ENCODE assay signal across 16 mouse cellular contexts in the genomic region with DNA sequence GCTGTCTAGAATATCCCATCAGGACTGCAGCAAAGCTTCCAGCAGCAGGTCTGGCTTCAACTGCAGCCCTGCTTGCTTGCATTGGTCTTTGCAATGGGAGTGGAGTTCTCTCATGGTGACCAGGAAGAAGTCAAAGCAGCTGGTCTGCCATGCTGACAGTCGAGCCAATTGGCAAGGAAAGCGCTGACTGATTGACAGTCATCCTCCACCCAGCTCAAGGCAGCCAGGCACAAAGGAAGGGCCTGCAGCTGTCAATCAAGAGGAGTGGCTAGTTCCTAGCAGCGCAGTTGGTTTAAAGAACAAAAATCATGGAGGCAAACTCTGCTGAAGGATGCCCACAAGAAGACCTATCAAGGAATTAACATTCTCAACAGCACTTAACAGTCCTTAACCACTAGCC. TPM values are rescaled to one million over a fixed set of nuclear protein-coding genes. Genes with fewer than 3 reads are reported as not detected.
A peak's percentile ranks its signal among the peaks of the same experiment; 100 is the strongest.
DNase-seq lines count a peak whose midpoint lies in the region; ATAC-seq lines count a peak whose summit lies in the region.
"Had no signal": no experiment of that assay in that cellular context is flagged by ENCODE, and none has a peak within 500 bp of the region (broad histone marks: within the 10 kb centered on the region; RNA-seq: fewer than 3 reads in every experiment).

No protein-coding gene starts in this region.

- peaks cover 17% of the 10 kb centered on the region for H3K4me1 ChIP-seq in hindbrain, embryonic 12.5 days
- peaks cover 13% of the 10 kb centered on the region; the same call in 1 of the 2 replicates for H3K4me1 ChIP-seq in midbrain, embryonic 16.5 days (ENCODE audit: control insufficient read depth, insufficient read depth, low read length)
- H3K4me1 ChIP-seq in kidney, embryonic 16.5 days (ENCODE audit: insufficient read depth, low read length) = peaks cover 11% of the 10 kb centered on the region

- peak overlapping the region; percentile 37 for H3K27ac ChIP-seq in hindbrain, embryonic 12.5 days
- peak overlapping the region; percentile 22; the same call in 1 of the 2 replicates for H3K27ac ChIP-seq in midbrain, embryonic 16.5 days (ENCODE audit: low read length)
- no peak overlapping the region for H3K27ac ChIP-seq in kidney, embryonic 16.5 days (ENCODE audit: low read length)
- H3K27ac ChIP-seq: embryonic facial prominence, embryonic 15.5 days; heart, embryonic 15.5 days; liver, embryonic 15.5 days had no signal

- peak; percentile 21 for DNase-seq in gastrocnemius, postnatal 10 days
- DNase-seq in gastrocnemius, adult 18-20 months (ENCODE audit: low spot score) = no peak
- peak; percentile 54 for DNase-seq in adipocyte (ENCODE audit: low spot score)
- DNase-seq in lung, postnatal 36 days = no peak
- DNase-seq in cerebellum, adult 9-11 months = no peak
- DNase-seq: cerebellum, adult 8-10 months; gastrocnemius, postnatal 25 days; kidney, adult 11 months; lung, postnatal 4 days had no signal

- no peak overlapping the region for H3K4me2 ChIP-seq in hindbrain, embryonic 12.5 days (replicated peaks)
- H3K4me2 ChIP-seq in midbrain, embryonic 16.5 days (ENCODE audit: low read length) = no peak overlapping the region
- no peak overlapping the region for H3K4me2 ChIP-seq in kidney, embryonic 16.5 days (replicated peaks; ENCODE audit: low read depth, low read length)
- H3K4me2 ChIP-seq: embryonic facial prominence, embryonic 15.5 days; heart, embryonic 15.5 days; liver, embryonic 15.5 days had no signal

- H3K9ac ChIP-seq in hindbrain, embryonic 12.5 days = no peak overlapping the region
- H3K9ac ChIP-seq in midbrain, embryonic 16.5 days (ENCODE audit: low read depth, low read length) = no peak overlapping the region
- H3K9ac ChIP-seq in kidney, embryonic 16.5 days (replicated peaks; ENCODE audit: low read length) = no peak overlapping the region
- H3K9ac ChIP-seq: embryonic facial prominence, embryonic 15.5 days; heart, embryonic 15.5 days; liver, embryonic 15.5 days had no signal

- no peak overlapping the region for H3K4me3 ChIP-seq in hindbrain, embryonic 12.5 days
- H3K4me3 ChIP-seq in midbrain, embryonic 16.5 days (ENCODE audit: low read depth, low read length) = no peak overlapping the region
- H3K4me3 ChIP-seq in kidney, embryonic 16.5 days (ENCODE audit: low read length) = no peak overlapping the region
- H3K4me3 ChIP-seq: embryonic facial prominence, embryonic 15.5 days; heart, embryonic 15.5 days; liver, embryonic 15.5 days; myocyte had no signal

- H3K27me3 ChIP-seq in hindbrain, embryonic 12.5 days = no peaks in the 10 kb centered on the region
- H3K27me3 ChIP-seq in midbrain, embryonic 16.5 days (ENCODE audit: control insufficient read depth, insufficient read depth, low read depth, low read length) = no peaks in the 10 kb centered on the region
- no peaks in the 10 kb centered on the region for H3K27me3 ChIP-seq in kidney, embryonic 16.5 days (ENCODE audit: insufficient read depth, low read length)
- H3K27me3 ChIP-seq: embryonic facial prominence, embryonic 15.5 days; heart, embryonic 15.5 days; liver, embryonic 15.5 days had no signal

- ATAC-seq in hindbrain, embryonic 12.5 days (ENCODE audit: low FRiP score) = peak; percentile 62; the same call in 1 of the 2 replicates
- ATAC-seq in midbrain, embryonic 16.5 days = 0 out of 2 replicates have a peak, but pooled peaks have one; percentile 47
- no peak for ATAC-seq in kidney, embryonic 16.5 days (ENCODE audit: low FRiP score, low TSS enrichment)

- no peaks in the 10 kb centered on the region for H3K9me3 ChIP-seq in hindbrain, embryonic 12.5 days (replicated peaks)
- no peaks in the 10 kb centered on the region for H3K9me3 ChIP-seq in midbrain, embryonic 16.5 days (replicated peaks; ENCODE audit: control insufficient read depth, low read length, poor library complexity, severe bottlenecking)
- H3K9me3 ChIP-seq in kidney, embryonic 16.5 days (ENCODE audit: low read length) = no peaks in the 10 kb centered on the region
- H3K9me3 ChIP-seq: embryonic facial prominence, embryonic 15.5 days; heart, embryonic 15.5 days; liver, embryonic 15.5 days had no signal

- no peaks in the 10 kb centered on the region for H3K36me3 ChIP-seq in hindbrain, embryonic 12.5 days
- H3K36me3 ChIP-seq in midbrain, embryonic 16.5 days (ENCODE audit: control insufficient read depth, insufficient read depth, low read length) = no peaks in the 10 kb centered on the region
- no peaks in the 10 kb centered on the region for H3K36me3 ChIP-seq in kidney, embryonic 16.5 days (ENCODE audit: insufficient read depth, low read length)
- H3K36me3 ChIP-seq: embryonic facial prominence, embryonic 15.5 days; heart, embryonic 15.5 days; liver, embryonic 15.5 days had no signal

- 40% methylated on average over 3 of the region's 3 CpGs for WGBS in hindbrain, embryonic 12.5 days
- WGBS in midbrain, embryonic 16.5 days = 18% methylated on average over 3 of the region's 3 CpGs
- 58% methylated on average over 3 of the region's 3 CpGs for WGBS in kidney, embryonic 16.5 days

RNA-seq across cellular contexts. Expression of gene Pcbd1, which starts 2.6 kb away (rescaled TPM):
- total RNA-seq in gastrocnemius, postnatal 10 days (2021) = 1 to 10 TPM; 3.6 to 4.9 TPM
- 1 to 10 TPM in 1 of 2 experiments, under 1 TPM in 1; 0.50 to 1.2 TPM for total RNA-seq in gastrocnemius, adult 18-20 months (2021)
- 20.7 and 26.2 TPM in 2 replicates for polyA plus RNA-seq in hindbrain, embryonic 12.5 days (2016; fragmentation: Nextera tagmentation; extraction: Ambion mirVana)
- 50.9 and 52.9 TPM in 2 replicates for polyA plus RNA-seq in midbrain, embryonic 16.5 days (2015; fragmentation: Nextera tagmentation; extraction: Ambion mirVana)
- polyA plus RNA-seq in kidney, embryonic 16.5 days (2015; fragmentation: Nextera tagmentation; extraction: Ambion mirVana) = 183 TPM in 2 replicates

Comparison
In these comparisons a context has a peak if more than half of its experiments do, and no peak if none do; other contexts are left out.
1. DNase-seq: peak in gastrocnemius, postnatal 10 days (single experiment) and adipocyte (single experiment); none in gastrocnemius, adult 18-20 months (single experiment), lung, postnatal 36 days (single experiment) and cerebellum, adult 9-11 months (single experiment).